Mouse (Mus musculus) kidney, embryonic 15.5 days (tissue): ENCODE results near the gene Creb3l1. TPM values are rescaled to one million over a fixed set of nuclear protein-coding genes. Genes with fewer than 3 reads are reported as not detected.

Experiments
- ATAC-seq: fragments of 200-750 bp; cut with Nextera tagmentation; replicated peaks from 2 replicates; pipeline ENCODE4 v1.8.0; 2017; ENCODE audit warnings: moderate TSS enrichment; ENCODE audit not compliant: low FRiP score
- H3K27ac ChIP-seq: fragments of 300-500 bp; sonication (generic); 2 replicates; pipeline ENCODE4 v1.5.1; 2015; ENCODE audit warnings: mild to moderate bottlenecking, inconsistent platforms
- H3K27me3 ChIP-seq: fragments of 300-500 bp; sonication (generic); 2 replicates; pipeline ENCODE4 v1.6.1; 2015; ENCODE audit warnings: inconsistent platforms
- H3K36me3 ChIP-seq: fragments of 300-500 bp; sonication (generic); 2 replicates; pipeline ENCODE4 v1.6.1; 2015; ENCODE audit warnings: inconsistent platforms
- H3K4me1 ChIP-seq: fragments of 300-500 bp; sonication (generic); 2 replicates; pipeline ENCODE4 v1.6.1; 2015; ENCODE audit warnings: inconsistent platforms
- H3K4me2 ChIP-seq: fragments of 300-500 bp; sonication (generic); 2 replicates; pipeline ENCODE4 v1.6.1; 2015; ENCODE audit warnings: moderate library complexity, mild to moderate bottlenecking, inconsistent platforms
- H3K4me3 ChIP-seq: fragments of 300-500 bp; sonication (generic); replicated peaks from 2 replicates; pipeline ENCODE4 v1.5.1; 2015; ENCODE audit warnings: mild to moderate bottlenecking, inconsistent platforms
- H3K9ac ChIP-seq: fragments of 300-500 bp; sonication (generic); 2 replicates; pipeline ENCODE4 v1.6.1; 2015; ENCODE audit warnings: mild to moderate bottlenecking, inconsistent platforms
- H3K9me3 ChIP-seq: fragments of 300-500 bp; sonication (generic); replicated peaks from 2 replicates; pipeline ENCODE4 v1.6.1; 2016; ENCODE audit warnings: inconsistent platforms
- WGBS: fragments of 180-500 bp; shearing (Covaris S2); methylation state at CpG from one replicate; pipeline ENCODE4 v1.1.7; 2015; ENCODE audit warnings: mixed read lengths; 5-methylcytosine and 5-hydroxymethylcytosine counted together
- polyA plus RNA-seq: library from polyadenylated mRNA; unstranded; fragments of >200 nt; fragmentation: Nextera tagmentation; extraction: Ambion mirVana; gene quantifications from 2 replicates; pipeline ENCODE4 v1.2.1, GENCODE M21; 2015

Creb3l1 gene
- polyA plus RNA-seq, 1 experiment from 2014 or later: 14.9 TPM

- no peak overlapping the region for H3K9ac ChIP-seq
These were observed 52.8 kb downstream of the Creb3l1 start for GRCm38 (mm10) chr2:91971231-91972097.

GRCm38 (mm10) chr2:91967962-91968361 lies 56.3 kb downstream of the Creb3l1 start:
- peaks cover 49% of the 10 kb centered on the region for H3K4me1 ChIP-seq
- no peak for ATAC-seq
- H3K9ac ChIP-seq: no peak overlapping the region
- no peaks in the 10 kb centered on the region for H3K9me3 ChIP-seq
- peaks cover 20% of the 10 kb centered on the region for H3K27me3 ChIP-seq
- H3K4me3 ChIP-seq: no peak overlapping the region
- peak overlapping the region; percentile 84 for H3K27ac ChIP-seq
- WGBS: 52% methylated on average over 11 of the region's 11 CpGs
- H3K36me3 ChIP-seq: no peaks in the 10 kb centered on the region
- H3K4me2 ChIP-seq: no peak overlapping the region

More at GRCm38 (mm10) chr2:91971231-91972097, 52.8 kb downstream of the Creb3l1 start:
- Histone ChIP-seq H3K9me3 (no peaks in the 10 kb centered on the region), H3K27ac (peak overlapping the region; percentile 84), H3K27me3 (peaks cover 55% of the 10 kb centered on the region), H3K4me2 (peak overlapping the region; percentile 32), H3K4me3 (no peak overlapping the region), H3K36me3 (no peaks in the 10 kb centered on the region), H3K4me1 (peaks cover 50% of the 10 kb centered on the region)
- WGBS: 23% methylated on average over 21 of the region's 21 CpGs
- peak; percentile 31; the same call in 1 of the 2 replicates for ATAC-seq

- Histone ChIP-seq H3K36me3 (no peaks in the 10 kb centered on the region), H3K4me3 (no peak overlapping the region), H3K27me3 (peaks cover 12% of the 10 kb centered on the region; the same call in 1 of the 2 replicates), H3K9ac (no peak overlapping the region), H3K27ac (no peak overlapping the region), H3K9me3 (no peaks in the 10 kb centered on the region), H3K4me2 (no peak overlapping the region), H3K4me1 (peaks cover 52% of the 10 kb centered on the region)
- ATAC-seq: no peak
- 85% methylated on average over 5 of the region's 5 CpGs for WGBS
These were observed 57.9 kb downstream of the Creb3l1 start for GRCm38 (mm10) chr2:91966367-91966766.

- Histone ChIP-seq H3K4me1 (peaks cover 52% of the 10 kb centered on the region), H3K27ac (peak overlapping the region; percentile 83), H3K9me3 (no peaks in the 10 kb centered on the region), H3K36me3 (0 out of 2 replicates have a peak, but pooled peaks cover 2% of the 10 kb centered on the region), H3K4me3 (peak overlapping the region; percentile 91), H3K27me3 (0 out of 2 replicates have a peak, but pooled peaks cover 5% of the 10 kb centered on the region), H3K9ac (peak overlapping the region; percentile 41), H3K4me2 (peak overlapping the region; percentile 91)
- no peak for ATAC-seq
- 21% methylated on average over 20 of the region's 20 CpGs for WGBS
These were observed 58.9 kb downstream of the Creb3l1 start for GRCm38 (mm10) chr2:91965417-91965816.

- ATAC-seq: no peak
- peak overlapping the region; percentile 83 for H3K27ac ChIP-seq
- 0 out of 2 replicates have a peak, but pooled peaks cover 3% of the 10 kb centered on the region for H3K36me3 ChIP-seq
- no peaks in the 10 kb centered on the region for H3K27me3 ChIP-seq
- H3K4me1 ChIP-seq: peaks cover 55% of the 10 kb centered on the region
- no peaks in the 10 kb centered on the region for H3K9me3 ChIP-seq
- H3K4me2 ChIP-seq: peak overlapping the region; percentile 91
- H3K4me3 ChIP-seq: peak overlapping the region; percentile 91
- WGBS: 67% methylated on average over 3 of the region's 3 CpGs
- no peak overlapping the region for H3K9ac ChIP-seq
These were observed 59.6 kb downstream of the Creb3l1 start for GRCm38 (mm10) chr2:91964610-91965204.

GRCm38 (mm10) chr2:91963443-91963932 lies 60.8 kb downstream of the Creb3l1 start:
- Histone ChIP-seq H3K4me2 (peak overlapping the region; percentile 91), H3K36me3 (0 out of 2 replicates have a peak, but pooled peaks cover 5% of the 10 kb centered on the region), H3K9ac (peak overlapping the region; percentile 92), H3K27me3 (no peaks in the 10 kb centered on the region), H3K9me3 (no peaks in the 10 kb centered on the region), H3K4me3 (peak overlapping the region; percentile 91), H3K27ac (peak overlapping the region; percentile 81), H3K4me1 (peaks cover 66% of the 10 kb centered on the region)
- peak; percentile 93 for ATAC-seq
- WGBS: under 1% methylated on average over 44 of the region's 57 CpGs

GRCm38 (mm10) chr2:91962864-91963401 lies 61.4 kb downstream of the Creb3l1 start:
- WGBS: under 1% methylated on average over 39 of the region's 39 CpGs
- peak; percentile 41 for ATAC-seq
- Histone ChIP-seq H3K36me3 (0 out of 2 replicates have a peak, but pooled peaks cover 6% of the 10 kb centered on the region), H3K4me1 (peaks cover 65% of the 10 kb centered on the region), H3K9ac (peak overlapping the region; percentile 92), H3K27ac (peak overlapping the region; percentile 81), H3K9me3 (no peaks in the 10 kb centered on the region), H3K4me3 (peak overlapping the region; percentile 91), H3K4me2 (peak overlapping the region; percentile 91), H3K27me3 (no peaks in the 10 kb centered on the region)

GRCm38 (mm10) chr2:91961901-91962761 lies 62.2 kb downstream of the Creb3l1 start:
- no peaks in the 10 kb centered on the region for H3K27me3 ChIP-seq
- peaks cover 71% of the 10 kb centered on the region for H3K4me1 ChIP-seq
- H3K4me2 ChIP-seq: peak overlapping the region; percentile 91
- peak overlapping the region; percentile 91 for H3K4me3 ChIP-seq
- no peaks in the 10 kb centered on the region for H3K9me3 ChIP-seq
- peak overlapping the region; percentile 92 for H3K9ac ChIP-seq
- 0 out of 2 replicates have a peak, but pooled peaks cover 6% of the 10 kb centered on the region for H3K36me3 ChIP-seq
- no peak for ATAC-seq
- peak overlapping the region; percentile 81 for H3K27ac ChIP-seq
- WGBS: 47% methylated on average over 4 of the region's 4 CpGs

- Histone ChIP-seq H3K9ac (no peak overlapping the region), H3K4me3 (no peak overlapping the region), H3K36me3 (0 out of 2 replicates have a peak, but pooled peaks cover 6% of the 10 kb centered on the region), H3K4me2 (no peak overlapping the region), H3K27me3 (no peaks in the 10 kb centered on the region), H3K4me1 (peaks cover 72% of the 10 kb centered on the region), H3K27ac (no peak overlapping the region), H3K9me3 (no peaks in the 10 kb centered on the region)
- no peak for ATAC-seq
- 94% methylated on average over 5 of the region's 5 CpGs for WGBS
These were observed 63.8 kb downstream of the Creb3l1 start for GRCm38 (mm10) chr2:91960459-91960858.

- H3K36me3 ChIP-seq: 0 out of 2 replicates have a peak, but pooled peaks cover 6% of the 10 kb centered on the region
- no peaks in the 10 kb centered on the region for H3K9me3 ChIP-seq
- ATAC-seq: no peak
- H3K4me1 ChIP-seq: peaks cover 72% of the 10 kb centered on the region
- H3K9ac ChIP-seq: no peak overlapping the region
- WGBS: 78% methylated on average over 11 of the region's 11 CpGs
- no peak overlapping the region for H3K27ac ChIP-seq
- H3K27me3 ChIP-seq: no peaks in the 10 kb centered on the region
- H3K4me3 ChIP-seq: no peak overlapping the region
- H3K4me2 ChIP-seq: no peak overlapping the region
These were observed 64.5 kb downstream of the Creb3l1 start for GRCm38 (mm10) chr2:91959544-91960410.
